Mouse (Mus musculus) neural tube, embryonic 10.5 days (tissue): Measurements from ENCODE around the gene Bicdl1.
"Not testable (repeated sequence)": the region's sequence is repeated elsewhere in the genome, so short reads cannot be mapped to it uniquely, and the experiment has no call there.

Experiments used
- DNase-seq: peaks from one replicate; pipeline ENCODE4 v3.0.0-alpha.2; 2017; ENCODE audit warnings: low spot score; ENCODE audit errors: extremely low spot score

The Bicdl1 gene

GRCm38 (mm10) chr5:115731001-115731731 is at the start of gene Bicdl1:
Gene Bicdl1, minus strand, starts transcription at chr5:115731621.
- DNase-seq, result peak; percentile 93

GRCm38 (mm10) chr5:115776911-115777310 is 45.5 kb upstream of the Bicdl1 start:
- DNase-seq, result no peak

GRCm38 (mm10) chr5:115775350-115775749 is 43.9 kb upstream of the Bicdl1 start:
- DNase-seq, result no peak

- DNase-seq, result no peak
These were observed 38.6 kb upstream of the Bicdl1 start for GRCm38 (mm10) chr5:115770048-115770447.

- no peak for DNase-seq
These were observed 37.7 kb upstream of the Bicdl1 start for GRCm38 (mm10) chr5:115769116-115769515.

GRCm38 (mm10) chr5:115766821-115767220 is 35.4 kb upstream of the Bicdl1 start:
- no peak for DNase-seq

- no peak for DNase-seq
These were observed 32.6 kb upstream of the Bicdl1 start for GRCm38 (mm10) chr5:115763981-115764380.

- no peak for DNase-seq
These were observed 29.5 kb upstream of the Bicdl1 start for GRCm38 (mm10) chr5:115760903-115761302.

GRCm38 (mm10) chr5:115758431-115759180 is 27.2 kb upstream of the Bicdl1 start:
- DNase-seq, result peak; percentile 33

GRCm38 (mm10) chr5:115757516-115757915 is 26.1 kb upstream of the Bicdl1 start:
- no peak for DNase-seq

- no peak for DNase-seq
These were observed 24.1 kb upstream of the Bicdl1 start for GRCm38 (mm10) chr5:115755501-115755900.

- DNase-seq, result no peak
These were observed 23.4 kb upstream of the Bicdl1 start for GRCm38 (mm10) chr5:115754831-115755230.

GRCm38 (mm10) chr5:115752883-115753282 is 21.5 kb upstream of the Bicdl1 start:
- DNase-seq, result no peak

GRCm38 (mm10) chr5:115751916-115752315 is 20.5 kb upstream of the Bicdl1 start:
- DNase-seq, result not testable (repeated sequence)

- DNase-seq, result no peak
These were observed 16.9 kb upstream of the Bicdl1 start for GRCm38 (mm10) chr5:115748316-115748715.

GRCm38 (mm10) chr5:115745319-115745718 is 13.9 kb upstream of the Bicdl1 start:
- DNase-seq, result no peak

- no peak for DNase-seq
These were observed 6.6 kb upstream of the Bicdl1 start for GRCm38 (mm10) chr5:115738032-115738431.

- no peak for DNase-seq
These were observed 3.1 kb upstream of the Bicdl1 start for GRCm38 (mm10) chr5:115734570-115734969.

GRCm38 (mm10) chr5:115732849-115733216 is 1.4 kb upstream of the Bicdl1 start:
- no peak for DNase-seq

- peak; percentile 93 for DNase-seq
These were observed 891 bp upstream of the Bicdl1 start for GRCm38 (mm10) chr5:115732176-115732848.

- DNase-seq, result no peak
These were observed 333 bp upstream of the Bicdl1 start for GRCm38 (mm10) chr5:115731732-115732175.

- no peak for DNase-seq
These were observed 1.1 kb downstream of the Bicdl1 start for GRCm38 (mm10) chr5:115730314-115730713.
